Mouse (Mus musculus) CH12.LX (cell line): Measurements from ENCODE around the gene Akap8l. TPM values are rescaled to one million over a fixed set of nuclear protein-coding genes. Genes with fewer than 3 reads are reported as not detected.

Experiments
- DNase-seq: peaks from one replicate; pipeline ENCODE4 v3.0.0-alpha.2; 2013; ENCODE audit errors: extremely low read depth
- H3K27ac ChIP-seq: 2 replicates; pipeline ENCODE4 v1.5.1; 2012; ENCODE audit warnings: low read depth, mild to moderate bottlenecking, control low read depth, moderate library complexity; ENCODE audit not compliant: insufficient read depth
- H3K27me3 ChIP-seq: replicated peaks from 2 replicates; pipeline ENCODE3; 2012; ENCODE audit warnings: inconsistent platforms
- H3K36me3 ChIP-seq, 2 experiments: replicated peaks in 1 of 2; 2 replicates each; pipeline versions ENCODE3 to v1.6.1; 2012; ENCODE audit warnings: inconsistent platforms in 1 of 2, low read length in 1 of 2, mild to moderate bottlenecking in 1 of 2, mixed read lengths in 1 of 2, moderate library complexity in 1 of 2; ENCODE audit not compliant: control insufficient read depth in 1 of 2, insufficient read depth in 1 of 2
- H3K4me1 ChIP-seq, 2 experiments: 2 replicates each; pipeline ENCODE4 v1.6.1; 2012; ENCODE audit warnings: inconsistent platforms in 1 of 2, moderate library complexity in 1 of 2; ENCODE audit not compliant: insufficient read depth in 2 of 2, control insufficient read depth in 1 of 2
- H3K4me2 ChIP-seq: 2 replicates; pipeline ENCODE4 v1.6.1; 2012; ENCODE audit warnings: low read depth, mild to moderate bottlenecking, control low read depth; ENCODE audit not compliant: poor library complexity, insufficient read depth, severe bottlenecking
- H3K4me3 ChIP-seq, 3 experiments: fragments of 150-350 bp in 1 of 3; sonication (generic) in 1 of 3; replicated peaks in 1 of 3; 2 replicates each; pipeline versions ENCODE3 to v1.5.1; 2011 to 2012; ENCODE audit warnings: low read depth in 2 of 3, low read length in 2 of 3, mild to moderate bottlenecking in 2 of 3, moderate library complexity in 2 of 3, control low read depth in 1 of 3, improper control_type of control experiment in 1 of 3, inconsistent platforms in 1 of 3, mixed read lengths in 1 of 3; ENCODE audit not compliant: poor library complexity in 1 of 3
- H3K79me2 ChIP-seq: replicated peaks from 2 replicates; pipeline ENCODE4 v1.6.1; 2012; ENCODE audit warnings: mild to moderate bottlenecking, moderate library complexity; ENCODE audit not compliant: control insufficient read depth, poor library complexity, insufficient read depth, severe bottlenecking; ENCODE audit errors: extremely low read depth
- H3K9ac ChIP-seq: 2 replicates; pipeline ENCODE4 v1.6.1; 2012; ENCODE audit warnings: low read depth, mild to moderate bottlenecking, control low read depth, moderate library complexity; ENCODE audit not compliant: insufficient read depth
- H3K9me3 ChIP-seq: replicated peaks from 2 replicates; pipeline ENCODE3; 2012; ENCODE audit warnings: low read length, inconsistent platforms, mixed read lengths
- BHLHE40 ChIP-seq: IDR thresholded peaks from 2 replicates; pipeline ENCODE4 v1.6.1; 2011; ENCODE audit warnings: mild to moderate bottlenecking, low read depth, low read length, improper control_type of control experiment
- CHD2 ChIP-seq: IDR thresholded peaks from 2 replicates; pipeline ENCODE4 v1.6.1; 2011; ENCODE audit warnings: low read length, improper control_type of control experiment
- CTCF ChIP-seq, 2 experiments: IDR thresholded peaks in 1 of 2; conservative IDR thresholded peaks in 1 of 2; 2 replicates each; pipeline ENCODE4 v1.5.1; 2011 to 2012; ENCODE audit warnings: low read depth in 2 of 2, low read length in 2 of 2, improper control_type of control experiment in 1 of 2, inconsistent platforms in 1 of 2, mild to moderate bottlenecking in 1 of 2, moderate library complexity in 1 of 2
- E2F4 ChIP-seq: IDR thresholded peaks from 2 replicates; pipeline ENCODE4 v1.6.1; 2011; ENCODE audit warnings: low read depth, low read length, improper control_type of control experiment; ENCODE audit not compliant: insufficient replicate concordance
- ELF1 ChIP-seq: IDR thresholded peaks from 2 replicates; pipeline ENCODE4 v1.6.1; 2014; ENCODE audit warnings: low read depth, mild to moderate bottlenecking, inconsistent platforms, low read length, improper control_type of control experiment
- HCFC1 ChIP-seq: IDR thresholded peaks from 2 replicates; pipeline ENCODE4 v1.6.1; 2012; ENCODE audit warnings: low read depth, mild to moderate bottlenecking, inconsistent platforms, low read length, improper control_type of control experiment
- IRF4 ChIP-seq: IDR thresholded peaks from 2 replicates; pipeline ENCODE4 v1.6.1; 2014; ENCODE audit warnings: low read depth, mild to moderate bottlenecking, inconsistent platforms, low read length, improper control_type of control experiment
- KAT2A ChIP-seq: IDR thresholded peaks from 2 replicates; pipeline ENCODE4 v1.6.1; 2012; ENCODE audit warnings: low read length, improper control_type of control experiment, inconsistent platforms; ENCODE audit not compliant: insufficient replicate concordance
- MAX ChIP-seq: IDR thresholded peaks from 2 replicates; pipeline ENCODE4 v1.6.1; 2011; ENCODE audit warnings: low read length, improper control_type of control experiment
- MEF2A ChIP-seq: IDR thresholded peaks from 2 replicates; pipeline ENCODE4 v1.6.1; 2014; ENCODE audit warnings: low read depth, mild to moderate bottlenecking, inconsistent platforms, low read length, improper control_type of control experiment, borderline replicate concordance
- MXI1 ChIP-seq: IDR thresholded peaks from 2 replicates; pipeline ENCODE4 v1.6.1; 2011; ENCODE audit warnings: mild to moderate bottlenecking, low read depth, low read length, improper control_type of control experiment
- NELFE ChIP-seq: IDR thresholded peaks from 2 replicates; pipeline ENCODE4 v1.6.1; 2011; ENCODE audit warnings: low read depth, low read length, improper control_type of control experiment
- NRF1 ChIP-seq: IDR thresholded peaks from 2 replicates; pipeline ENCODE4 v1.6.1; 2014; ENCODE audit warnings: low read depth, mild to moderate bottlenecking, inconsistent platforms, low read length, improper control_type of control experiment, moderate library complexity
- POLR2A ChIP-seq: IDR thresholded peaks from 2 replicates; pipeline ENCODE4 v1.6.1; 2011; ENCODE audit warnings: low read depth, mild to moderate bottlenecking, improper control_type of control experiment, low read length
- POLR2AphosphoS2 ChIP-seq: IDR thresholded peaks from 2 replicates; pipeline ENCODE4 v1.6.1; 2011; ENCODE audit warnings: low read depth, low read length, improper control_type of control experiment
- RAD21 ChIP-seq: IDR thresholded peaks from 2 replicates; pipeline ENCODE4 v1.6.1; 2011; ENCODE audit warnings: low read depth, mild to moderate bottlenecking, low read length, improper control_type of control experiment, moderate library complexity
- RCOR1 ChIP-seq: conservative IDR thresholded peaks from 2 replicates; pipeline ENCODE4 v1.6.1; 2012; ENCODE audit warnings: low read depth, mild to moderate bottlenecking, inconsistent platforms, low read length, improper control_type of control experiment
- SIN3A ChIP-seq: IDR thresholded peaks from 2 replicates; pipeline ENCODE4 v1.6.1; 2012; ENCODE audit warnings: low read length, improper control_type of control experiment, inconsistent platforms
- TBP ChIP-seq: conservative IDR thresholded peaks from 2 replicates; pipeline ENCODE4 v1.6.1; 2011; ENCODE audit warnings: low read depth, low read length, improper control_type of control experiment
- TCF12 ChIP-seq: IDR thresholded peaks from 2 replicates; pipeline ENCODE4 v1.6.1; 2014; ENCODE audit warnings: low read depth, mild to moderate bottlenecking, inconsistent platforms, low read length, improper control_type of control experiment
- UBTF ChIP-seq: IDR thresholded peaks from 2 replicates; pipeline ENCODE4 v1.6.1; 2012; ENCODE audit warnings: low read depth, mild to moderate bottlenecking, inconsistent platforms, low read length, improper control_type of control experiment, moderate library complexity
- USF1 ChIP-seq: IDR thresholded peaks from 2 replicates; pipeline ENCODE4 v1.6.1; 2014; ENCODE audit warnings: low read depth, mild to moderate bottlenecking, inconsistent platforms, low read length, improper control_type of control experiment
- ZC3H11A ChIP-seq: IDR thresholded peaks from 2 replicates; pipeline ENCODE4 v1.6.1; 2012; ENCODE audit warnings: low read depth, mild to moderate bottlenecking, inconsistent platforms, low read length, improper control_type of control experiment
- ZKSCAN1 ChIP-seq: IDR thresholded peaks from 2 replicates; pipeline ENCODE4 v1.6.1; 2012; ENCODE audit warnings: low read depth, inconsistent platforms, low read length, improper control_type of control experiment, borderline replicate concordance
- dilution Hi-C: fragments of 300-500 bp; cut with MboI; formaldehyde crosslinking; loops from 2 replicates; pipeline ENCODE4 v1.14.3; 2020; ENCODE audit warnings: low sequenced_read_pairs; ENCODE audit not compliant: extremely low pct_unique_long_range_greater_than_20kb, extremely low pct_ligation_motif_present
- in situ Hi-C: fragments of 300-500 bp; cut with MboI; formaldehyde crosslinking; loops from 3 replicates; pipeline ENCODE4 v1.14.3; 2019; ENCODE audit warnings: low sequenced_read_pairs, low pct_ligation_motif_present, low pct_unique_long_range_greater_than_20kb, mixed read lengths
- polyA plus RNA-seq: library from polyadenylated mRNA; unstranded; fragments of >175 nt; gene quantifications from 2 replicates; pipeline ENCODE4 v1.2.1, GENCODE M21; 2012; ENCODE audit warnings: low read depth; ENCODE audit not compliant: insufficient read length
- total RNA-seq, 2 experiments: library from RNA; depleted of rRNA; stranded (reverse); fragments of 300-350 nt in 1 of 2; fragments of >200 nt in 1 of 2; gene quantifications; 2 replicates each; pipeline ENCODE4 v1.2.3; 2012 to 2014

The Akap8l gene
- total and polyA plus RNA-seq, 3 experiments: 29.6 to 43.4 (median 41.4) TPM

DNA sequence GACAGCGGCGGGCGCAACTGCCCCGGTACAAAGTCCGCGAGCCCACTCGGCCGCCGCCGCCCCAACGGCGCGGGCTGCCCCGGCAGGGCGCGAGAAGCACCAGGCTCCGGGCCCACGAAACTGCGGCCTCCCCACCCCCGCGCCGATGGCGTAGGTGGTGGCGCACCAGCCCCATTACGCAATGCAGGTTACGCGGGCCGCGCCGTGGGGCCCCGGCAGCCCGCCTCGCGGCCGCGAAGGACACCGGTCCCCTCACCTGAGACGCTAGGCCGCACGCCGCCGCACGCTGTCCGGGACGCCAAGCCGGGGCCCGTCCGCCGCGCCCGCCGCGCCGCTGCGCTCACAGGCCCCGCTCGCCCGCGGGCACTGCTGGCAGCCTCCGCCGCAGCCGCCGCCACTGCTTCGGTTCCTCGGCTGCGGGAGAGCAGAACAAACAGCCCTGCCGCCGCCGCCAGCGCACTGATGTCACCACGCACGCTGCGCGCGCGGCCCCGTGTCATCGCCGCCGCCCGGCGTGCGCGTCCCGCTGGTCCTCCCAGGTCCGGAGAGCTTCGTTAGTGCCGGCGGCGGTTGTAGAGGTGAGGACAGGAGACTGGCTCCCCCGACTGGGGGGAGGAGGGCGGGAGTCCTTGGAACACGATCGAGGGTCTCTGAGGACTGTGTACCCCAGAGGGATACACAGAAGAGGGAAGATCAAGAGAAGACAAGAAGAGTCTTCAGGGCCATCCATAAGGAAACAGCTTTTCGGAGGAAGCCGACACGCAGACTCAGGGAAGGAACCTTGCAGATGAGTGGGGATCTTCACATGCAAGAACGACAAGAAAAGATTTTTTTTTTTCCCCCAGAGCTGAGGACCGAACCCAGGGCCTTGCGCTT, 65.9 kb downstream of the Akap8l start, which contains the start of gene Brd4:
Gene Brd4, minus strand, starts transcription at position 461 of the 876 bp plus-strand sequence.
- Histone ChIP-seq H3K4me1 (peaks cover 8 to 40% of the 10 kb centered on the region in 2 experiments; a peak in 3 of 4 replicates), H3K4me3 (peak within 1 kb of the TSS; percentile 83 to 94 (median 93)), H3K27ac (peak within 1 kb of the TSS; percentile 89), H3K4me2 (peak within 1 kb of the TSS; percentile 92)
- TF ChIP-seq TBP: 0 out of 2 replicates have a peak, but pooled peaks have one; percentile 61
- TF ChIP-seq POLR2A: peak; percentile 96
- TF ChIP-seq CHD2: no peak
- peak; percentile 71 for TF ChIP-seq IRF4
- no peak for TF ChIP-seq MAX
- TF ChIP-seq MEF2A: 0 out of 2 replicates have a peak, but pooled peaks have one; percentile 39
- TF ChIP-seq NRF1: peak; percentile 73
- TF ChIP-seq NELFE: peak; percentile 89
- TF ChIP-seq ZC3H11A: no peak
- TF ChIP-seq USF1: no peak
- TF ChIP-seq ZKSCAN1: no peak
- 0 out of 2 replicates have a peak, but pooled peaks have one; percentile 26 for TF ChIP-seq BHLHE40
- TF ChIP-seq E2F4: no peak
- peak; percentile 6 for TF ChIP-seq RAD21
- peak; percentile 84; the same call in 1 of the 2 replicates for TF ChIP-seq POLR2AphosphoS2
- peak in 1 of 2 experiments; percentile 27; a peak in 2 of 4 replicates for TF ChIP-seq CTCF (conservative IDR thresholded peaks at IDR 0.05 in 1 of 2, IDR thresholded peaks at IDR 0.05 in 1 of 2; ENCODE audit: low read depth in 2 of 2, low read length in 2 of 2)
- peak; percentile 55; the same call in 1 of the 2 replicates for TF ChIP-seq RCOR1
- TF ChIP-seq MXI1: peak; percentile 78; the same call in 1 of the 2 replicates
- TF ChIP-seq TCF12: peak; percentile 85
- TF ChIP-seq HCFC1: peak; percentile 61
- no peak for TF ChIP-seq KAT2A
- TF ChIP-seq SIN3A: peak; percentile 75
- peak; percentile 8; the same call in 1 of the 2 replicates for TF ChIP-seq ELF1
- TF ChIP-seq UBTF: peak; percentile 50; the same call in 1 of the 2 replicates
- TF ChIP-seq, all 38 proteins: peak for 17
- Histone ChIP-seq H3K36me3 (peaks cover 0 to 6% of the 10 kb centered on the region in 2 experiments), H3K9me3 (no peaks in the 10 kb centered on the region), H3K79me2 (peaks cover 51% of the 10 kb centered on the region), H3K9ac (peak within 1 kb of the TSS; percentile 76), H3K27me3 (no peaks in the 10 kb centered on the region)
- peak; percentile 80 for DNase-seq
- in situ Hi-C loops (loop anchor here (5.0 kb wide), 1 partner anchor 42 kb away; no protein-coding TSS in a partner anchor), dilution Hi-C loops (no loop called here)
